Mouse (Mus musculus): ENCODE measurements around the gene Atp2b1. TPM values are rescaled to one million over a fixed set of nuclear protein-coding genes. Genes with fewer than 3 reads are reported as not detected.

Atp2b1 gene
- polyA plus RNA-seq, 1 experiment from 2014 or later = 96.2 TPM

GRCm38 (mm10) chr10:99037185-99038065, 123.2 kb downstream of the Atp2b1 start:
- no peak for ATAC-seq (ENCODE audit: insufficient number of reproducible peaks, low FRiP score, low TSS enrichment, low read depth)
- Histone ChIP-seq H3K4me3 (ENCODE audit: low read depth, low read length) (no peak overlapping the region), H3K4me1 (ENCODE audit: control insufficient read depth, insufficient read depth, low read length) (no peaks in the 10 kb centered on the region), H3K9me3 (ENCODE audit: control insufficient read depth, low read length) (no peaks in the 10 kb centered on the region), H3K27ac (replicated peaks; ENCODE audit: low read depth, low read length) (no peak overlapping the region), H3K9ac (ENCODE audit: low read length) (no peak overlapping the region), H3K4me2 (ENCODE audit: low read depth, severe bottlenecking) (no peak overlapping the region), H3K36me3 (ENCODE audit: control insufficient read depth, insufficient read depth, low read length) (no peaks in the 10 kb centered on the region), H3K27me3 (ENCODE audit: control insufficient read depth, insufficient read depth, low read length) (no peaks in the 10 kb centered on the region)
- WGBS = 88% methylated on average over 21 of the region's 21 CpGs
- no peak for DNase-seq (ENCODE audit: low spot score)

- H3K4me1 ChIP-seq (ENCODE audit: control insufficient read depth, insufficient read depth, low read length) = no peaks in the 10 kb centered on the region
- WGBS = 56% methylated on average over 3 of the region's 3 CpGs
- H3K4me2 ChIP-seq (ENCODE audit: low read depth, severe bottlenecking) = no peak overlapping the region
- H3K9ac ChIP-seq (ENCODE audit: low read length) = no peak overlapping the region
- no peaks in the 10 kb centered on the region for H3K9me3 ChIP-seq (ENCODE audit: control insufficient read depth, low read length)
- no peak for ATAC-seq (ENCODE audit: insufficient number of reproducible peaks, low FRiP score, low TSS enrichment, low read depth)
- H3K27ac ChIP-seq (replicated peaks; ENCODE audit: low read depth, low read length) = no peak overlapping the region
- H3K36me3 ChIP-seq (ENCODE audit: control insufficient read depth, insufficient read depth, low read length) = no peaks in the 10 kb centered on the region
- no peak overlapping the region for H3K4me3 ChIP-seq (ENCODE audit: low read depth, low read length)
- DNase-seq (ENCODE audit: low spot score) = no peak
- no peaks in the 10 kb centered on the region for H3K27me3 ChIP-seq (ENCODE audit: control insufficient read depth, insufficient read depth, low read length)
Measured at GRCm38 (mm10) chr10:99038866-99039265, 124.7 kb downstream of the Atp2b1 start.

GRCm38 (mm10) chr10:99040171-99040570, 126.0 kb downstream of the Atp2b1 start:
- Histone ChIP-seq H3K4me3 (ENCODE audit: low read depth, low read length) (no peak overlapping the region), H3K9ac (ENCODE audit: low read length) (no peak overlapping the region), H3K9me3 (ENCODE audit: control insufficient read depth, low read length) (no peaks in the 10 kb centered on the region), H3K4me2 (ENCODE audit: low read depth, severe bottlenecking) (no peak overlapping the region), H3K27ac (replicated peaks; ENCODE audit: low read depth, low read length) (no peak overlapping the region), H3K4me1 (ENCODE audit: control insufficient read depth, insufficient read depth, low read length) (no peaks in the 10 kb centered on the region), H3K27me3 (ENCODE audit: control insufficient read depth, insufficient read depth, low read length) (no peaks in the 10 kb centered on the region), H3K36me3 (ENCODE audit: control insufficient read depth, insufficient read depth, low read length) (no peaks in the 10 kb centered on the region)
- no peak for ATAC-seq (ENCODE audit: insufficient number of reproducible peaks, low FRiP score, low TSS enrichment, low read depth)
- DNase-seq (ENCODE audit: low spot score) = no peak
- WGBS = 86% methylated on average over 5 of the region's 5 CpGs

GRCm38 (mm10) chr10:99046756-99047550, 132.7 kb downstream of the Atp2b1 start:
- no peaks in the 10 kb centered on the region for H3K9me3 ChIP-seq (ENCODE audit: control insufficient read depth, low read length)
- H3K4me1 ChIP-seq (ENCODE audit: control insufficient read depth, insufficient read depth, low read length) = no peaks in the 10 kb centered on the region
- DNase-seq (ENCODE audit: low spot score) (no peak), ATAC-seq (ENCODE audit: insufficient number of reproducible peaks, low FRiP score, low TSS enrichment, low read depth) (no peak)
- H3K4me3 ChIP-seq (ENCODE audit: low read depth, low read length) = no peak overlapping the region
- 59% methylated on average over 5 of the region's 5 CpGs for WGBS
- no peak overlapping the region for H3K4me2 ChIP-seq (ENCODE audit: low read depth, severe bottlenecking)
- H3K9ac ChIP-seq (ENCODE audit: low read length) = no peak overlapping the region
- no peaks in the 10 kb centered on the region for H3K36me3 ChIP-seq (ENCODE audit: control insufficient read depth, insufficient read depth, low read length)
- no peak overlapping the region for H3K27ac ChIP-seq (replicated peaks; ENCODE audit: low read depth, low read length)
- no peaks in the 10 kb centered on the region for H3K27me3 ChIP-seq (ENCODE audit: control insufficient read depth, insufficient read depth, low read length)

GRCm38 (mm10) chr10:99047551-99047940, 133.3 kb downstream of the Atp2b1 start:
- no peak for ATAC-seq (ENCODE audit: insufficient number of reproducible peaks, low FRiP score, low TSS enrichment, low read depth)
- H3K4me3 ChIP-seq (ENCODE audit: low read depth, low read length) = no peak overlapping the region
- H3K9me3 ChIP-seq (ENCODE audit: control insufficient read depth, low read length) = no peaks in the 10 kb centered on the region
- H3K4me2 ChIP-seq (ENCODE audit: low read depth, severe bottlenecking) = no peak overlapping the region
- H3K27ac ChIP-seq (replicated peaks; ENCODE audit: low read depth, low read length) = no peak overlapping the region
- WGBS = 82% methylated on average over 4 of the region's 4 CpGs
- H3K27me3 ChIP-seq (ENCODE audit: control insufficient read depth, insufficient read depth, low read length) = no peaks in the 10 kb centered on the region
- no peak overlapping the region for H3K9ac ChIP-seq (ENCODE audit: low read length)
- no peaks in the 10 kb centered on the region for H3K36me3 ChIP-seq (ENCODE audit: control insufficient read depth, insufficient read depth, low read length)
- DNase-seq (ENCODE audit: low spot score) = no peak
- no peaks in the 10 kb centered on the region for H3K4me1 ChIP-seq (ENCODE audit: control insufficient read depth, insufficient read depth, low read length)

- Histone ChIP-seq H3K27ac (replicated peaks; ENCODE audit: low read depth, low read length) (no peak overlapping the region), H3K4me1 (ENCODE audit: control insufficient read depth, insufficient read depth, low read length) (no peaks in the 10 kb centered on the region), H3K9ac (ENCODE audit: low read length) (no peak overlapping the region), H3K36me3 (ENCODE audit: control insufficient read depth, insufficient read depth, low read length) (no peaks in the 10 kb centered on the region), H3K4me3 (ENCODE audit: low read depth, low read length) (no peak overlapping the region), H3K27me3 (ENCODE audit: control insufficient read depth, insufficient read depth, low read length) (no peaks in the 10 kb centered on the region), H3K4me2 (ENCODE audit: low read depth, severe bottlenecking) (no peak overlapping the region), H3K9me3 (ENCODE audit: control insufficient read depth, low read length) (no peaks in the 10 kb centered on the region)
- whole genome bisulfite sequencing = 92% methylated on average over 7 of the region's 7 CpGs
- ATAC-seq (ENCODE audit: insufficient number of reproducible peaks, low FRiP score, low TSS enrichment, low read depth) (no peak), DNase-seq (ENCODE audit: low spot score) (no peak)
Measured at GRCm38 (mm10) chr10:99050093-99050492, 135.9 kb downstream of the Atp2b1 start.

GRCm38 (mm10) chr10:99053111-99053510, 138.9 kb downstream of the Atp2b1 start:
- Histone ChIP-seq H3K9ac (ENCODE audit: low read length) (no peak overlapping the region), H3K4me3 (ENCODE audit: low read depth, low read length) (no peak overlapping the region), H3K9me3 (ENCODE audit: control insufficient read depth, low read length) (no peaks in the 10 kb centered on the region), H3K27me3 (ENCODE audit: control insufficient read depth, insufficient read depth, low read length) (no peaks in the 10 kb centered on the region), H3K4me1 (ENCODE audit: control insufficient read depth, insufficient read depth, low read length) (no peaks in the 10 kb centered on the region), H3K27ac (replicated peaks; ENCODE audit: low read depth, low read length) (no peak overlapping the region), H3K36me3 (ENCODE audit: control insufficient read depth, insufficient read depth, low read length) (no peaks in the 10 kb centered on the region), H3K4me2 (ENCODE audit: low read depth, severe bottlenecking) (no peak overlapping the region)
- ATAC-seq (ENCODE audit: insufficient number of reproducible peaks, low FRiP score, low TSS enrichment, low read depth) = no peak
- no peak for DNase-seq (ENCODE audit: low spot score)

- no peaks in the 10 kb centered on the region for H3K36me3 ChIP-seq (ENCODE audit: control insufficient read depth, insufficient read depth, low read length)
- DNase-seq (ENCODE audit: low spot score) (no peak), ATAC-seq (ENCODE audit: insufficient number of reproducible peaks, low FRiP score, low TSS enrichment, low read depth) (no peak)
- H3K9me3 ChIP-seq (ENCODE audit: control insufficient read depth, low read length) = no peaks in the 10 kb centered on the region
- WGBS = 92% methylated on average over 7 of the region's 7 CpGs
- no peaks in the 10 kb centered on the region for H3K4me1 ChIP-seq (ENCODE audit: control insufficient read depth, insufficient read depth, low read length)
- H3K27me3 ChIP-seq (ENCODE audit: control insufficient read depth, insufficient read depth, low read length) = no peaks in the 10 kb centered on the region
- no peak overlapping the region for H3K4me3 ChIP-seq (ENCODE audit: low read depth, low read length)
- no peak overlapping the region for H3K4me2 ChIP-seq (ENCODE audit: low read depth, severe bottlenecking)
- H3K9ac ChIP-seq (ENCODE audit: low read length) = no peak overlapping the region
- no peak overlapping the region for H3K27ac ChIP-seq (replicated peaks; ENCODE audit: low read depth, low read length)
Measured at GRCm38 (mm10) chr10:99060588-99060987, 146.4 kb downstream of the Atp2b1 start.
